Mouse (Mus musculus): ENCODE measurements around the gene Ube2q2.
"Not testable (repeated sequence)": the region's sequence is repeated elsewhere in the genome, so short reads cannot be mapped to it uniquely, and the experiment has no call there.

The Ube2q2 gene

GRCm38 (mm10) chr9:55148854-55149498, at the start of gene Ube2q2:
TSS of gene Ube2q2 (plus strand) at chr9:55148854.
- DNase-seq, result peak; percentile 77

GRCm38 (mm10) chr9:55101117-55101516, 47.5 kb upstream of the Ube2q2 start:
- DNase-seq, result no peak

GRCm38 (mm10) chr9:55102186-55102835, 46.3 kb upstream of the Ube2q2 start:
- no peak for DNase-seq

DNA sequence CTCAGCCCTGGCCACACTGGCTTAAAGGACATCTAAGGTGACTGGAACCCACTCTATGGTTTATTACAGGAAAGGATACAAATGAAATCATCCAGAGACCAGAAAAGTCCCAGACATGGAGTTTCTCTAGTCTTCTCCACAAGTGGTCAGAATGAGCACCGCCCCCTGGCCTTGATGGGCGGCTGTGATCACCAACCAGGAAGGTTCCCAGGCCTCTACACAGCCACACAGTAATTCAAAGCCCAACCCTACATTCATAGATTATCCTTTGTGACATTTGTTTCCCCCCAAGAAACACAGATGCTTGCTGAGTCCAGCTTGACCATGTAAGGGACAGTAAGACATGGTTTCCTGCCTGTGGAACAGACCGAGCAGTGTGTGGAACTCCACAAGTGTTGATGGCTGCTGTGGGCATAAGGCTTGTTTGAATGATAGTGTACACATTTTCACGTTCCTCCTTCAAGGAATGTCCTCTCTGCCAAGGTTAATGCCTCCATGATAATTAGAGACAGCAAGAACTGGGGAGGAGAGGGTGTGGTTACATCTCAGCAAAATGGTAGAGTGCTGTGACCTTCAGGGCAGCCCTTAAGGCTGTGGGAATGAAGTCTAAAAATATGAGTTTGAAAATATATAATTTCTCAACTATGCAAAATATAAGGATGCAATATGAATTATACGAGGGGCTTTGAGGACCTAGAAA, 45.6 kb upstream of the Ube2q2 start:
- DNase-seq, result no peak

DNA sequence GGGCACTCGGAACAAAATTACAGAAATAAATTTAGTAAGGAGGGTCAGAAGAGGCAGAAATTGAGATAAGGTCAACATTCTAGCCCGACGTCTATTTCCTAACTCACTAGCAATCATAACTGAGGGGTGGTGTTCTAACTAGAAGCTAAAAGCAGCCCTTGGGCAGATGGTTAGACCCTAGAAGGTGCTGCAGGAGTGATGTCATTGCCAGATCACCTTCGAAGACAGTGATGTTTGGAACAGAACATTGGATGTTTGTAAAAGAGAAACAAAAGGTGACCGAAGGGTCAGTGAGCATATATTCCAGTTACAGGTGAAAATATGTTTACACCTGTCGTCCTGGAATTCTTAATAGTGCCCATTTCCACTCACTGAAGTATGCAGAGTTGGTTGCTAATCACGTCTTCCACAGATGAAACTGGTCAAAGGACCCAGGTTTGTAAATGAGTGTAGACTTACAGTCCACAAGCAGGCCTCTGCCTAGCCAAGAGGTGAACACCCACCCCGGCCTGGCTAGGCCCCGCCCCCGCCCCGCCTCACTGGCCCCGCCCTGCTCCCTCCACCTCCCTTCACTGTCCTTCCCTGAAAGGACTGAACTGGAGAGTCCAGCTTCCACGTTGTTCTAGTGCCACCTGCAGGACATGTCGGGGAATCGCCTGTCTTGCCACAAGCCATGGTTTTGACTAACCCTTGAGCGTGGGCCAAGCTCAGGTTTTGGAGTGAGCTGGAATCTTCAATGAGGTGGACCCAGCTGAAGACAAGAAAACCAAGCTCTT, 38.4 kb upstream of the Ube2q2 start:
- DNase-seq, result peak; percentile 89

- not testable (repeated sequence) for DNase-seq
Measured at GRCm38 (mm10) chr9:55110835-55111217, 37.8 kb upstream of the Ube2q2 start.

GRCm38 (mm10) chr9:55114752-55115151, 33.9 kb upstream of the Ube2q2 start:
- DNase-seq, result no peak

DNA sequence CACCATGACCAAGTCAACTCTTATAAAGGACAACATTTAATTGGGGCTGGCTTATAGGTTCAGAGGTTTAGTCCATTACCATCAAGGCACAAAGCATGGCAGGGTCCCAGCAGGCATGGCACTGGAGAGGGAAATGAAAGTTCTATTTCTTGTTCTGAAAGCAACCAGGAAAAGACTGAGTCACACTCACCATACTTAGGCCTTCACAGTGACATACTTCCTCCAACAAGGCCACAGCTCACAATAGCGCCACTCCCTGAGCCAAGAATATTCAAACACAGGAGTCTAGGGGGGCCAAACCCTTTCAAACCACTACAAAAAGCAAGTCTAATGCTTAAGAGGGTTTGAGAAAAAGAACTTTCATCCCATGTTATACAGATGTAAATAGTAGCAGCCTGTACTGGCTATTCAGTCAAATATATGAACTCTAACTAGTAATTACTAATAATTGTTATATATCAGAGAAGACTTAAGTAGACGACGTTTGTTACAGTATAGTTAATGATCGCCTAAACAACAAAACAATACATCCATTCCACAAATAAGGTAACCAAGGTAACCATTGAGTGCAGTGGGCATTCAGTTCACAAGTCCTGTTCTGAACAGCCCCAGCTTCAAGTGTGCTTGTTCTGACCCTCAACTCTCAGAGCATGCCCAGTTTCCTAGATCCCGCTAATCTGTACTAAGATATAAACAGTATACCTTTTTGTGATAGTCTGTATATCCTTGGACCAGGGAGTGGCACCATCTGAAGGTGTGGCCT, 31.2 kb upstream of the Ube2q2 start:
- no peak for DNase-seq

DNA sequence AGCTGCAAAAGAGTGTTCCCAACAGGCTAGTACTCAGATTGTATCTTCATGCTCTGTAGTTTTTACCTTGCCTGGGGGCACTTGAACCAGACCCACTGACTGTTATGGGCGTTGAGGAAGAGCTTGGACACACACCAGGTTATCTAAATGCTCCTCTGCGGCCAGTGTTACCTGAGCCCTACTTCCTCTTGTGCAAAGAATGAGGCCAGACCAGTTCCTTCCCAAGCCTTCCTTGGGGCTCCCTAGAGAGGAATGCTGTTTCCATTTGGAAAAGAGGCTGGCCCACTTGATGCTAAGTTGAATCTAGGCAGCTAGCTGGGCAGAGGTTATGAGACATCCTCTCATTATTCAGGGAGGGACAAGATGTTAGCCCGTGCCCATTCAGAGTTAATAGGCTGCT, 26.1 kb upstream of the Ube2q2 start:
- DNase-seq, result no peak

DNA sequence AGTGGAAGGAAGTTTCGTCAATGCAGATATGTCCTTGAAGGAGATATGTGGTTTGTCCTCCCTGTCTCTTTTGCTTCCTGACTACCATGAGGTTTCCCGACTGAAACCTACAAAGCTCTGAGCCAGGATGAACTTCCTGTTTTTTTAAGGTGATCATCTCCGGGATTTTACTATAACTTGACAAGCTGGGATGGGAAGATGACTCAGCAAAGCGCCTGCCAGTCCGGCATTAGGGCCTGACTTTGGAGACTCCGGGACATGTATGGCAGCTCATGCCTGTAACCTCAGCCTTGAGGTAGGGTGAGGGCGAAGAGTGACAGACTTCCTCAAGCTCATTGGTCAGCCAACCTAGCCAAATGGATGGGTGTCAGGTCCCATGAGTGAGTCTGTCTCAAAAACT, 22.9 kb upstream of the Ube2q2 start:
- DNase-seq, result no peak

DNA sequence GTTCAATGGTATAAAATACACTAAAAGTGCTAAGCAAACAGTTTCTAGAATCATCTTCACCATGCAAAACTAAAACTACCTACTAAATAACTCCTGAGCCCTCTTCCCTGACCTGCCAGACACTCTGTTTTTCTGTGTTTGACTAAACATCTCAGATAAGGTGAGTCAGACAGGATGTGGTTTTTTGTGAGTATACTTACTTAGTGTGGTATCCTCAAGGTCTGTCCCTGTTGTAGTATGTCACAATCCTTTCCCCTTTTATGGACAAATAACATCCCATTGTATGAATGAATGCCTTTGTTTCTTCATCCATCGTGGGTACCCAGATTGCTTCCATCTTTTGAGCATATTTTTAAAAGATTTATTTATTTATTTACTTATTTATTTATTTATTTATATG, 22.4 kb upstream of the Ube2q2 start:
- DNase-seq, result no peak

- no peak for DNase-seq
Measured at GRCm38 (mm10) chr9:55131851-55132250, 16.8 kb upstream of the Ube2q2 start.

- DNase-seq, result no peak
Measured at GRCm38 (mm10) chr9:55136576-55136975, 12.1 kb upstream of the Ube2q2 start.

- no peak for DNase-seq
Measured at GRCm38 (mm10) chr9:55137112-55137511, 11.5 kb upstream of the Ube2q2 start.

DNA sequence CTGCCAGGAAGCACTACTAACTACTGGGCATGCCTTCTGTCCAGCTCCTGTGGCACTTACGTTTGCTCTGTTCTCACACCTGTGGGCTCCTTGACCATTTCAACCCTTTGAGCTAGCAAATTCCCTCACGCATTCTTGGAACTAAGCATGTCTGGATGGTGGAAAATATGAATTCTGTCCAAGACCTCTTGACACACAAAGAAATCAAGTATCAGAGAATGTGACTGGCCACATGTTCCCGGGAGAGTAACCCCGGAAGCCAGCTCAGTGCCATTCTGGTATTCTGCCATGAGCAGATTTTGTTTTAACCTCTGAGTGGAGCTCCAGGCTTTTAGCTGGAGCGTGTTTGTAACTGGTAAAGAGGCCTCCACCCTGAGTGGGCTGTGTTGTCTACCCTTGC, 8.7 kb upstream of the Ube2q2 start:
- DNase-seq, result no peak

DNA sequence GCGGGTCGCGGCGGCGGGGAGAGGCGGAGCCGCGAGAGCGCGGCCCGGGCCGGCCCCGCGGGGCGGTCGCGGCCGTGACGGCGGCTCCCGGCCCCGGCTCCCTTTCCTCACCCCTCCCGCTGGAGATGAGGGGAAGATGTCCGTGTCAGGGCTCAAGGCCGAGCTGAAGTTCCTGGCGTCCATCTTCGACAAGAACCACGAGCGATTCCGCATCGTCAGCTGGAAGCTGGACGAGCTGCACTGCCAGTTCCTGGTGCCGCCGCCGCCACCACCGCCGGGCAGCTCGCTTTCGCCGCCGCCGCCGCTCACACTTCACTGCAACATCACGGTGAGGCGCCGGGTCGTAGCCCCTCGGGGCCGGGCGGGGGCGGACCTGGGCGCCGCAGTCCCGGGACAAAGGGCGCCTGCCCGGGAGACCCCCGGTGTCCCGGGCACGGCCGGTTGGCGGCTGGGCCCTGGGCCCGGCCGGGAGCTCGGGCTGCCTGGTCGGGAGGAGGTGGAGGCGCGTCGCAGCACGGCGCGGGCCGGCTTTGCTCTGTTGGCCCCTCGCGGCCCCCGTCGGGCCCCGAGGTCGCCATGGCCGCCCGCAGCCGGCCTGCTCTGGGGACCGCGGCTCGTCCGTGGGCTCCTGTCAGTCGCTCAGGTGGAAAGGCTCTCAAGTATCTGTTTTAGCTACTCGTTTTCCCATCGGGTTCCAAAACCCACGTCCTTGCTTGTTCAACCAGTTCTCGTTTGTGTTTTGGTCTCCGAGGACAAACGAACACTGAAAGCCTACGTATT, 1.0 kb downstream of the Ube2q2 start:
- DNase-seq, result peak; percentile 73

DNA sequence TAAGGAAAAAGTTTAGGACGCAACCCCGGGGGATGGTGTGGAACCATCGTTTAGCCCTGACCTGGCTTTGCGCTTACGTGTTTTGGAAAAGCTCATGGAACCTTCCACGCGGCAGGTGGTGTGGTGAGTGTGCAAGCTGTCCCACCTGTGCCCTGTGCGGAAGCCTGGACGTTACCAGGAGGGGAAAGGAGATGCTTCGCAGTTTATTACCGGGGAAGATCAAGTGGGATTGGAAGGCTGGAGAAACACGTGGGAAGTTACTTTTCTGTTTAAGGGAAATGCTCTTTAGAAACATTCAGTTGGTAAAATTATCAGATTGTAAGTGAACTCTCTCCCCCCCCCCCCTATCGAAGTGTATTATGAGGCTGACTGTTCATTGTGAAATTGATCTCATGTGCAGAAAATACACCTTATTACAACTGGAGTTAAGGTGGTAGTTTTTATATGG, 1.6 kb downstream of the Ube2q2 start:
- no peak for DNase-seq

DNA sequence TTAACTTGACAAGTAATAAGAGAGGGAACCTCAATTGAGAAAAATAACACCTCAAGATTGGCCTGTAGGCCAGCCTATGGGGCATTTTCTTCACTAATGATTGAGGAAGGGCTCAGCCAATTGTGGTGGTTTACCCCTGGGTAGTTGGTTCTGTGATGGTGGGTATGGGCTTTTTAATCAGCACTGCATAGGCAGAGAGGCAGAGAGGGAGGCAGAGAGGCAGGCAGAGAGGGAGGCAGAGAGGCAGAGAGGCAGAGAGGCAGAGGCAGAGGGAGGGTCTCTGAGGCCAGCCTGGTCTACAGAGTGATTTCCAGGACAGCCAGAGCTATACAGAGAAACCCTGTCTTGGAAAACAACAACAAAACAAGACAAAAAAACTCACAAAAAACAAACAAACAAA, 2.4 kb downstream of the Ube2q2 start:
- no peak for DNase-seq

DNA sequence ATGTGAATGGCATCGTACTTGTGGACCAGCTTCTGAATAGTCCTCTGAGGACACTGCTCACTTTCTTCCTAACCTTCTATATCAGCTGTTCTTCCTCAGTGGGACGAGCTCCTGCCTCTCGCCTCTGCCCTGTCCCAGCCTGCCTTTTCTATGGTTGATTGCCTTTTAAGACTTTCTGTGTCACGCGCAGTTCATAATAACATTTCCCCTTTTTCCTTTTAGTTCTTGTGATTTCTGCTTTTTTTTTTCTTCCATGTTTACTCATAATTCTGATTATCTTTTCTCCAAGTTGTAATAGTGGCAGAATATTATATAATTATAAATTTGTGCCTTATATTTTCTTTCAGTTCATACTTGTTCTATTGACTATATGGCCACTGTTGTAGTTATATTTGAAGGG, 4.3 kb downstream of the Ube2q2 start:
- no peak for DNase-seq

GRCm38 (mm10) chr9:55170655-55171412, 22.2 kb downstream of the Ube2q2 start:
- no peak for DNase-seq

DNA sequence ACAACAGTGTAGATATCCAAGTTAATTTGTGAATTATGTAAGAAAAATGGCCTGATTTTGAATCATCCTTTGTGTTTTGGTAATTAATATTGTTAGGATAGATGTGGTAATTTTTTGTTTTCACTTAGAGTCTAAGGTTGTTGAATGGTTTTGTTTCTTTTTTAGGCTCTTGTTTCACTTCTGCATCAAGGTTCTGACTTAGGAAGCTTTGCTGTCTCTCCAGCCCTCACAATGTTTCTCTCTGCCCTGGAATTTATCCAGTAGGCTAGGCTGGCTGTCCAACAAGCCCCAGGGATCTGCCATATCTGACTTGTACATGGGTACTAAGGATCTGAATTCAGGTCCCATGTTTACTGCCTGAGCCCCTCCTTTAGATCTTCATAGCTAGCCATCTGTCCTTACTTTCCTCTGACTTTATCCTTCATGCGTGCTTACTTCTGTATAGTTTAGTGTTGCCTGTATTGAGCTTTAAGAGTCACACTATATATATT, 23.6 kb downstream of the Ube2q2 start:
- no peak for DNase-seq

Data from cerebellum, adult 9-11 months (tissue).